Mouse (Mus musculus): ENCODE data around the gene Prkcd. TPM values are rescaled to one million over a fixed set of nuclear protein-coding genes. Genes with fewer than 3 reads are reported as not detected.
A peak's percentile ranks its signal among the peaks of the same experiment; 100 is the strongest.

Gene Prkcd
- polyA plus RNA-seq, 1 experiment from 2014 or later, result 37.3 TPM

- no peak overlapping the region for H3K4me3 ChIP-seq
- WGBS, result 53% methylated on average over 11 of the region's 11 CpGs
- peaks cover 42% of the 10 kb centered on the region for H3K4me1 ChIP-seq
- peak; percentile 30 for DNase-seq (ENCODE audit: low spot score)
- peaks cover 24% of the 10 kb centered on the region for H3K36me3 ChIP-seq (replicated peaks)
- no peaks in the 10 kb centered on the region for H3K27me3 ChIP-seq (replicated peaks; ENCODE audit: low read depth, poor library complexity, severe bottlenecking)
- no peaks in the 10 kb centered on the region for H3K9me3 ChIP-seq
- peak overlapping the region; percentile 78 for H3K27ac ChIP-seq (replicated peaks)
These were observed 32.5 kb downstream of the Prkcd start for GRCm38 (mm10) chr14:30593279-30594091.

GRCm38 (mm10) chr14:30591417-30591816 lies 34.6 kb downstream of the Prkcd start:
- Histone ChIP-seq H3K36me3 (replicated peaks) (peaks cover 7% of the 10 kb centered on the region; the same call in 1 of the 2 replicates), H3K4me1 (peaks cover 48% of the 10 kb centered on the region), H3K27me3 (replicated peaks; ENCODE audit: low read depth, poor library complexity, severe bottlenecking) (no peaks in the 10 kb centered on the region), H3K9me3 (no peaks in the 10 kb centered on the region), H3K4me3 (no peak overlapping the region), H3K27ac (replicated peaks) (no peak overlapping the region)
- peak; percentile 87 for DNase-seq (ENCODE audit: low spot score)
- WGBS, result 13% methylated on average over 6 of the region's 6 CpGs

- no peaks in the 10 kb centered on the region for H3K27me3 ChIP-seq (replicated peaks; ENCODE audit: low read depth, poor library complexity, severe bottlenecking)
- no peaks in the 10 kb centered on the region for H3K9me3 ChIP-seq
- peaks cover 4% of the 10 kb centered on the region; the same call in 1 of the 2 replicates for H3K36me3 ChIP-seq (replicated peaks)
- 73% methylated on average over 7 of the region's 7 CpGs for WGBS
- H3K27ac ChIP-seq (replicated peaks), result no peak overlapping the region
- H3K4me3 ChIP-seq, result no peak overlapping the region
- no peak for DNase-seq (ENCODE audit: low spot score)
- peaks cover 49% of the 10 kb centered on the region for H3K4me1 ChIP-seq
These were observed 35.1 kb downstream of the Prkcd start for GRCm38 (mm10) chr14:30590918-30591317.

DNA sequence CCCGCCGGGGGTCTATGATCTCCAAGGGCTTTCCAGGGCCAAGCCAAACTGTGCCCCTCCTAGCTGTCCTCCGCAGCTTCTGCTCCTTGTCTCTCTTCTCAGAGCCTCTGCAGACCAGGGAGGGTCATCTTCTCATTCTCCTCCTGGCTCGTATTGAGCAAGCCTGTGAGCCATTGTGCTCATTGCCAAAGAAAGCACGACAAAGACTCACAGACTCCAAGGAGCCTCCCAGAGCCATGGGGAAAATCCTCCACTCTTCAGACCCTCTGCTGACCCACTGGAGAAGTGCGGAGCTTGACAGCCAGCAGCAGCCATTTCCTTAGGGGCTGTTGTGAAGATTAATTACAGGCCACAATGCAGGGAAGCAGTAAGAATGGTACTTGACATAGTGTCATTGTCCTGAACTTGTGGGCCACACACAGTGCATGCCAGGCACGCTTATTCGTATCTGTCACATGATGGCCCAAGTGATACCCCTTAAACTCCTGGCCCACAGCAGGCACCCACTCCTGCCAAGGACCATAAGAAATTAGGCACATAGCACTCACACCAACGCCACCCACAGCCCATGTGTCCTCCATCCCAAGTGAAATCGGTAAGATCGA lies 35.9 kb downstream of the Prkcd start:
- no peaks in the 10 kb centered on the region for H3K9me3 ChIP-seq
- no peak overlapping the region for H3K4me3 ChIP-seq
- no peaks in the 10 kb centered on the region for H3K27me3 ChIP-seq (replicated peaks; ENCODE audit: low read depth, poor library complexity, severe bottlenecking)
- DNase-seq (ENCODE audit: low spot score), result no peak
- H3K27ac ChIP-seq (replicated peaks), result peak overlapping the region; percentile 19; the same call in 1 of the 2 replicates
- H3K4me1 ChIP-seq, result peaks cover 53% of the 10 kb centered on the region
- WGBS, result 77% methylated on average over 11 of the region's 11 CpGs
- H3K36me3 ChIP-seq (replicated peaks), result no peaks in the 10 kb centered on the region

DNA sequence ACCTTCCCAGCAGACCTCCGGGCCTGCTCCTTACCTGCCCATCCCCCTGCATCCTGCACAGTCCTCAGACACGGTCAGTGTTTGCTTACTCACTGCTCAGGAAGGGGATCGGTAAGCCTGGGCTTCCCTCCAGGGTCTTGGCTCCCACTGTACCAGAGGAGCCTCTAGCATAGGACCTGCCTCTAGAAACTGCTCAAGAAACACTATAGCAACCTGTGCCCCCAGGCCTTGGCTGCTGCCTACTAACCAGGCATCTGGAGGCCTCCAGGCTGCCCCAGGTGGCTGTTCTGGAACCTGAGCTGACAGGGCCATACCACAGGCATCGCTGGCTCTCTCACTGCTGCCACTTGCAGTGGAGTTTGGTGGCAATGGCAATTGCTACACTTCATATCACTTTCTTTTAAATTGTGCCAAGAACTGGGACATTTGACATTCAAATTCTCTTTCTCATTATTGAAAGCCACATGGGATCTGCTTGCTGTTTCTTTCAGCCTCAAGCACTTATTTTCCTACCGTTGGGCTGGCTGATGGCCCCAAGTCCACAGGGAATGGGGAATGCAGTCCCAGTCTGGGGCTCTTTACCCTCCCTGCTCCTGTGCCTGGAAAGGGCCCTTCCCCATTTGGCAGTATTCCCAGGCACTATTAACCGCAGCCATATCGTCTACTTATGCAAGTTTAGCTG lies 39.1 kb downstream of the Prkcd start:
- 72% methylated on average over 7 of the region's 7 CpGs for WGBS
- H3K9me3 ChIP-seq, result no peaks in the 10 kb centered on the region
- no peak overlapping the region for H3K4me3 ChIP-seq
- no peaks in the 10 kb centered on the region for H3K27me3 ChIP-seq (replicated peaks; ENCODE audit: low read depth, poor library complexity, severe bottlenecking)
- peak overlapping the region; percentile 7; the same call in 1 of the 2 replicates for H3K27ac ChIP-seq (replicated peaks)
- no peak for DNase-seq (ENCODE audit: low spot score)
- no peaks in the 10 kb centered on the region for H3K36me3 ChIP-seq (replicated peaks)
- H3K4me1 ChIP-seq, result peaks cover 46% of the 10 kb centered on the region

DNA sequence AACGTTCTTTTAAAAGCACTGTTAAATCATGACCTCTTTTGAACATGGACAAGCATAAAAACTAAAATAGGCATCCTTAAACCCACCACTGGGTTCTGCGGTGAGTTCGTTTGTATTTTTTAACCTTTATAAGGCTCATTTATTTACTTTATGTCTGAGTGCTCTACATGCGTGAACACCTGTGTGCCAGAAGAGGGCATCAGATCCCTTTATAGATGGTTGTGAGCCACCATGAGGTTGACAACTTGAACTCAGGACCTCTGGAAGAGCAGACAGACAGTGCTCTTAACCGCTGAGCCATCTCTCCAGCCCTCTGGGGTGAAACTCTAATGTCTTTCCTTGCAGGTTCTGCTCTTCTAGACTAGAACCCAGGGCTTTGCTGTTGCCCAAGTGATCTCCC lies 40.7 kb downstream of the Prkcd start:
- Histone ChIP-seq H3K36me3 (replicated peaks) (no peaks in the 10 kb centered on the region), H3K27me3 (replicated peaks; ENCODE audit: low read depth, poor library complexity, severe bottlenecking) (no peaks in the 10 kb centered on the region), H3K4me3 (no peak overlapping the region), H3K9me3 (no peaks in the 10 kb centered on the region), H3K4me1 (peaks cover 32% of the 10 kb centered on the region), H3K27ac (replicated peaks) (peak overlapping the region; percentile 53)
- DNase-seq (ENCODE audit: low spot score), result no peak
- 89% methylated on average over 5 of the region's 5 CpGs for WGBS

- DNase-seq (ENCODE audit: low spot score), result peak; percentile 31
- no peaks in the 10 kb centered on the region for H3K9me3 ChIP-seq
- peak overlapping the region; percentile 53 for H3K27ac ChIP-seq (replicated peaks)
- H3K4me1 ChIP-seq, result peaks cover 31% of the 10 kb centered on the region
- H3K4me3 ChIP-seq, result no peak overlapping the region
- WGBS, result 55% methylated on average over 19 of the region's 19 CpGs
- no peaks in the 10 kb centered on the region for H3K27me3 ChIP-seq (replicated peaks; ENCODE audit: low read depth, poor library complexity, severe bottlenecking)
- H3K36me3 ChIP-seq (replicated peaks), result no peaks in the 10 kb centered on the region
These were observed 41.3 kb downstream of the Prkcd start for GRCm38 (mm10) chr14:30584497-30585251.

- H3K27me3 ChIP-seq (replicated peaks; ENCODE audit: low read depth, poor library complexity, severe bottlenecking), result no peaks in the 10 kb centered on the region
- H3K27ac ChIP-seq (replicated peaks), result peak overlapping the region; percentile 53
- H3K4me1 ChIP-seq, result peaks cover 30% of the 10 kb centered on the region
- H3K4me3 ChIP-seq, result no peak overlapping the region
- WGBS, result 53% methylated on average over 2 of the region's 2 CpGs
- H3K9me3 ChIP-seq, result no peaks in the 10 kb centered on the region
- DNase-seq (ENCODE audit: low spot score), result no peak
- no peaks in the 10 kb centered on the region for H3K36me3 ChIP-seq (replicated peaks)
These were observed 41.9 kb downstream of the Prkcd start for GRCm38 (mm10) chr14:30584077-30584476.

GRCm38 (mm10) chr14:30581238-30581637 lies 44.8 kb downstream of the Prkcd start:
- no peak overlapping the region for H3K27ac ChIP-seq (replicated peaks)
- 85% methylated on average over 1 of the region's 1 CpGs for WGBS

GRCm38 (mm10) chr14:30579882-30580281 lies 46.1 kb downstream of the Prkcd start:
- H3K4me3 ChIP-seq, result no peak overlapping the region
- no peaks in the 10 kb centered on the region for H3K9me3 ChIP-seq
- 39% methylated on average over 5 of the region's 5 CpGs for WGBS
- H3K27me3 ChIP-seq (replicated peaks; ENCODE audit: low read depth, poor library complexity, severe bottlenecking), result no peaks in the 10 kb centered on the region
- DNase-seq (ENCODE audit: low spot score), result no peak
- peaks cover 19% of the 10 kb centered on the region for H3K4me1 ChIP-seq
- peaks cover 17% of the 10 kb centered on the region for H3K36me3 ChIP-seq (replicated peaks)
- no peak overlapping the region for H3K27ac ChIP-seq (replicated peaks)

More at GRCm38 (mm10) chr14:30581238-30581637, 44.8 kb downstream of the Prkcd start:
- Histone ChIP-seq H3K4me1 (peaks cover 26% of the 10 kb centered on the region), H3K9me3 (no peaks in the 10 kb centered on the region), H3K36me3 (replicated peaks) (peaks cover 4% of the 10 kb centered on the region), H3K4me3 (no peak overlapping the region), H3K27me3 (replicated peaks; ENCODE audit: low read depth, poor library complexity, severe bottlenecking) (no peaks in the 10 kb centered on the region)
- DNase-seq (ENCODE audit: low spot score), result no peak

DNA sequence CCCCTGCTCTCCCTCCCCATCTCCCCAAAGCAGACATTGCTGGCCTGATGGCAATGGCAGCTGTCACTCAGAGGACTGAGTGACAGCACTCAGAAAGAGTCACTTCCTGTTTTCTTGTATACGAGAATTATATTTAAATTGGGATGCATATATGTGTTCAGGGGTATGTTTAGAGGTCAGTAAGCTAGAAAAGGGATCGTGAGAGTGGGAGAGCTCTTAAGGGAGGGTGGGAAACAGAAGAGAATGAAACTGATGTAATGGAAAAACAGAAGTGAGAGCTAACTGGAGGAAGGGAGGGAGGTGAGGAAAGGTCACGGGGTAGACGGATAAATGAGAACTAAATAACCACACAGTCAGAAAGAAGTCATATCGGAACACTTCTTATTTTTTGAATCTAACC lies 46.8 kb downstream of the Prkcd start:
- H3K36me3 ChIP-seq (replicated peaks), result peaks cover 24% of the 10 kb centered on the region
- H3K4me3 ChIP-seq, result no peak overlapping the region
- H3K9me3 ChIP-seq, result no peaks in the 10 kb centered on the region
- no peaks in the 10 kb centered on the region for H3K27me3 ChIP-seq (replicated peaks; ENCODE audit: low read depth, poor library complexity, severe bottlenecking)
- WGBS, result 77% methylated on average over 5 of the region's 5 CpGs
- no peak for DNase-seq (ENCODE audit: low spot score)
- H3K4me1 ChIP-seq, result peaks cover 12% of the 10 kb centered on the region
- H3K27ac ChIP-seq (replicated peaks), result no peak overlapping the region
